Comparison of ENCODE assay signal across 30 mouse cellular contexts in the genomic region with DNA sequence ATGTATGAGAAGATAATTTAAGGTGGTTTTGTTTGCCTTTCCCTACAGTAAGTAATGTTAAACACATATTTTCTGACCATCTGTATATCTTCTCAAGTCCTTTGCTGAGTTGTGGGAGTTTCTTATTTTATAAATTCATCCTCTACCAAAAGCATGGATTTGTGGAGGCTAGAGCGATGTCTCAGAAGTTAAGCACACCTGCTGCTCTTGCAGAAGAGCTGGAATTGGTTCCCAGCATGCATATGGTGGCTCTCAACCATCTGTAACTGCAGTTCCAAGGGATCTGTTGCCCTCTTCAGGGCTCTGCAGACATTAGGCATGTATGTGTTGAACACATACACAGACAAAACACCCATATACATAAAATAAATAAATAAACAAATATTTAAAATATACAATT.
"Had no signal": no experiment of that assay in that cellular context is flagged by ENCODE, and none has a peak within 500 bp of the region (broad histone marks: within the 10 kb centered on the region; RNA-seq: fewer than 3 reads in every experiment).

No protein-coding gene starts in this region.

- ATAC-seq: liver, embryonic 12.5 days; liver, postnatal 0 days; lung, postnatal 0 days; midbrain, embryonic 13.5 days; midbrain, embryonic 15.5 days; midbrain, embryonic 16.5 days had no signal

- H3K27ac ChIP-seq: limb, embryonic 10.5 days; limb, embryonic 12.5 days; limb, embryonic 13.5 days; limb, embryonic 15.5 days; liver, embryonic 12.5 days; liver, embryonic 13.5 days; liver, embryonic 14.5 days; liver, embryonic 15.5 days; lung, embryonic 15.5 days; macrophage; midbrain, embryonic 10.5 days; midbrain, embryonic 12.5 days; midbrain, embryonic 13.5 days; midbrain, embryonic 15.5 days; neural tube, embryonic 12.5 days had no signal

- H3K4me3 ChIP-seq: limb, embryonic 10.5 days; limb, embryonic 12.5 days; limb, embryonic 13.5 days; limb, embryonic 15.5 days; liver, embryonic 12.5 days; liver, embryonic 13.5 days; liver, embryonic 15.5 days; lung, embryonic 15.5 days; megakaryocyte, embryonic 14.5 days; midbrain, embryonic 10.5 days; midbrain, embryonic 12.5 days; midbrain, embryonic 13.5 days; midbrain, embryonic 15.5 days; myocyte; neural tube, embryonic 12.5 days had no signal

- DNase-seq: left cerebral cortex, postnatal 4 days; liver; liver, embryonic 13.5 days; liver, postnatal 0 days; lung, adult 18-20 months; lung, adult 2 months; lung, embryonic 14.5 days; lung, postnatal 10 days; lung, postnatal 14 days; lung, postnatal 36 days; lung, postnatal 4 days; midbrain, embryonic 14.5 days had no signal
